Mouse (Mus musculus): ENCODE measurements around the gene 6030468B19Rik. TPM values are rescaled to one million over a fixed set of nuclear protein-coding genes. Genes with fewer than 3 reads are reported as not detected.
"Not testable (repeated sequence)": the region's sequence is repeated elsewhere in the genome, so short reads cannot be mapped to it uniquely, and the experiment has no call there.

The 6030468B19Rik gene
- polyA plus RNA-seq, 1 experiment from 2014 or later: 2.2 TPM

DNA sequence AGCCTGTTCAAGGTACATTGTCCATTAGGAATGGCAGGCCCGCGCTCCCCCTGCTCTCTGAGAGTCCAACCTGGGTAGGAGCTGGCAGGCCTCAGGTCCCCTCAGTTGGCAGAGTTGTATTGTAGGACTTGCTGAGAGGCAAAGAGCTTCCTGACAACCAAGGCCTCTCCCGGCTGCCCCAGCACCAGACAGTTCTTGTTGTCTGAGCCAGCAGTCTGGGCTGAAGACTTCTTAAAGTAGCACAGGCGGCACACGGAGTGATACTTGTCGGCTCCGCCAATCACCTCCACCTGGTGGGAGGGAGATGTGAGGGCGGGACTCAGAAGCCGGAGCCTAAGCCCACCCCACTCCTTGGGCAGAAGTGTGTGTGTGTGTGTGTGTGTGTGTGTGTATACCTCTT is 18.4 kb downstream of the 6030468B19Rik start:
- H3K9me3 ChIP-seq (replicated peaks); H3K27me3 ChIP-seq (ENCODE audit: low read depth, poor library complexity, severe bottlenecking); DNase-seq (ENCODE audit: low spot score); H3K4me3 ChIP-seq; H3K27ac ChIP-seq (replicated peaks): not testable (repeated sequence)
- peaks cover 12% of the 10 kb centered on the region for H3K4me1 ChIP-seq
- WGBS: 91% methylated on average over 9 of the region's 9 CpGs
- peaks cover 95% of the 10 kb centered on the region for H3K36me3 ChIP-seq

DNA sequence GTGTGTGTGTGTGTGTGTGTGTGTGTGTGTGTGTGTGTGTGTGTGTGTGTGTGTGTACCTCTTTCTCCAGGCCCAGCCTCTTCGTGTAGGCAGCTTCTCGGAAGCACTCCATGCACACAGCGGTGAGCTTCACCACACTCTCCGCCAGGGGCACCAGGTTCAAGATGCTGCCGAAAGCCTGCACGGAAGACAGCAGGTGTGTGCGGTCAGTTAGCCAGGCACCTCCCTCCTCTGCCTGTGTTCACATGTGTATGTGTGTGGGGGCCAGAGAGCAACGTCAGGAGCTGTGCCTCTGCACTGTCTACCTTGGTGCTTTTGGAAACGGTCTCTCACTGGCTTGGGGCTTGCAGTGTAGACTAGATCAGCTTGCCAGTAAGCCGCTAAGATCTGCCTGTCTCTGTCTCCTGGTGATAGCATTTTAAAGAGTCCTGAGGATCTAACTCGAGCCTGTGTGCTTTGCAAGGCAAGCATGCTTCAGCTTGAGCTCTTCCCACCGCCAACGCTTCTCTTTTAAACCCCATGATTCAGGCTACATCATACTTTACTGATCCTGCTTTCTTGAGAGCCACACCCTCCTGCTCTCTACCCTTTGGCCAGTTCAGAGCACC is 19.0 kb downstream of the 6030468B19Rik start:
- DNase-seq (ENCODE audit: low spot score): no peak
- Histone ChIP-seq H3K4me1 (0 out of 2 replicates have a peak, but pooled peaks cover 6% of the 10 kb centered on the region), H3K36me3 (peaks cover 99% of the 10 kb centered on the region), H3K27me3 (ENCODE audit: low read depth, poor library complexity, severe bottlenecking) (no peaks in the 10 kb centered on the region), H3K9me3 (replicated peaks) (no peaks in the 10 kb centered on the region), H3K4me3 (no peak overlapping the region), H3K27ac (replicated peaks) (no peak overlapping the region)
- WGBS: 91% methylated on average over 13 of the region's 13 CpGs

DNA sequence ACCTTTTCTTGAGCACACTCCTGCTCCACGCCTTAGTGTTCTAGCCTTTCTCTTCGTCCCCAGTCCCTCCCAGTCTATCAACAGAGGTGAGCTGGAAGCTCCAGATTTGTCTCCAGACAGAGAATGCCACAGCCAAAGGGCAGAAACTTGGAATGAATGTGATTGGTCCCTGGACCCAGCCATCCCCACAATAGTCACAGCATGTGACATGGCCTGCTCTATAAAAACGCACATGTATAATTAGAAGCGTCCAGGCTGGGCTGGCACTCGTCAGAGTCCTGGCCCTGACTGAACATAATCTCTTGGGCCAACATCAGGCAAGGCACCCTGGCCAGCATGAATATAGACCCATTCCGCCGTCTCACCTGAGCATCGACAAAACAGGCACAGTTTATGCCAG is 21.6 kb downstream of the 6030468B19Rik start:
- Histone ChIP-seq H3K27me3 (ENCODE audit: low read depth, poor library complexity, severe bottlenecking) (no peaks in the 10 kb centered on the region), H3K4me3 (no peak overlapping the region), H3K9me3 (replicated peaks) (no peaks in the 10 kb centered on the region), H3K36me3 (peaks cover 100% of the 10 kb centered on the region), H3K4me1 (peaks cover 12% of the 10 kb centered on the region), H3K27ac (replicated peaks) (no peak overlapping the region)
- WGBS: 87% methylated on average over 8 of the region's 8 CpGs
- no peak for DNase-seq (ENCODE audit: low spot score)

GRCm38 (mm10) chr11:117820173-117820572 is 22.7 kb downstream of the 6030468B19Rik start:
- no peak overlapping the region for H3K4me3 ChIP-seq
- no peak overlapping the region for H3K27ac ChIP-seq (replicated peaks)
- no peak for DNase-seq (ENCODE audit: low spot score)
- H3K27me3 ChIP-seq (ENCODE audit: low read depth, poor library complexity, severe bottlenecking): no peaks in the 10 kb centered on the region
- H3K36me3 ChIP-seq: peaks cover 91% of the 10 kb centered on the region
- H3K9me3 ChIP-seq (replicated peaks): no peaks in the 10 kb centered on the region
- H3K4me1 ChIP-seq: peaks cover 23% of the 10 kb centered on the region
- 96% methylated on average over 7 of the region's 7 CpGs for WGBS

- H3K4me3 ChIP-seq: no peak overlapping the region
- no peak for DNase-seq (ENCODE audit: low spot score)
- no peak overlapping the region for H3K27ac ChIP-seq (replicated peaks)
- no peaks in the 10 kb centered on the region for H3K9me3 ChIP-seq (replicated peaks)
- no peaks in the 10 kb centered on the region for H3K27me3 ChIP-seq (ENCODE audit: low read depth, poor library complexity, severe bottlenecking)
- 90% methylated on average over 9 of the region's 9 CpGs for WGBS
- H3K36me3 ChIP-seq: peaks cover 74% of the 10 kb centered on the region
- peaks cover 40% of the 10 kb centered on the region for H3K4me1 ChIP-seq
Measured at GRCm38 (mm10) chr11:117821868-117822267, 24.4 kb downstream of the 6030468B19Rik start.

DNA sequence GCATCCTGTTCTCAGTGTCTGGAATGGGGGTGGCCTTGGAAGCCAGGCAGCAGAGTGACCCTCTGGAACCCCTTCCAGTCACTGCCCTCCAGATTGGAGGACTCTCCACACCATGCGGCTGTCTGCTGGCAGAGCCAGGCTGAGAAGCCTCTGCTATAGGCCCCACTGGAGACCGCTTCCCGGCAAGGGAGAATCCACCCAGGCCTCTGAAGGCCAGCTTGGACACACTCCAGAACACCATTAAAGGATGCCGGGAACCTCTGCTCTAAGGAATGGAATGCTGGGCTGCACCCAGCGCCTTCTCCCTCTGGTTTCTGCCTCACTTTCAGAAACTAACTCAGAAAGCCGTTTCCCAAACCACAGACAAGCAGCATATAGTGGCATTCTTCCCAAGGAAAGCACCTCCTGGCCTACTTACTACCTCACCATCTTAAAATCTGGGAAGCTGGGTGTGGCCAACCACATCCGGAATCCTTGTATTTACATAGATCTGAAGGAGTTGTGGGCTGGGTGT is 25.3 kb downstream of the 6030468B19Rik start:
- WGBS: 94% methylated on average over 7 of the region's 7 CpGs
- Histone ChIP-seq H3K27me3 (ENCODE audit: low read depth, poor library complexity, severe bottlenecking) (no peaks in the 10 kb centered on the region), H3K36me3 (peaks cover 65% of the 10 kb centered on the region), H3K4me3 (no peak overlapping the region), H3K27ac (replicated peaks) (no peak overlapping the region), H3K4me1 (peaks cover 49% of the 10 kb centered on the region), H3K9me3 (replicated peaks) (no peaks in the 10 kb centered on the region)
- no peak for DNase-seq (ENCODE audit: low spot score)

- DNase-seq (ENCODE audit: low spot score): no peak
- peaks cover 52% of the 10 kb centered on the region for H3K4me1 ChIP-seq
- peaks cover 59% of the 10 kb centered on the region for H3K36me3 ChIP-seq
- H3K4me3 ChIP-seq: no peak overlapping the region
- H3K9me3 ChIP-seq (replicated peaks): no peaks in the 10 kb centered on the region
- H3K27me3 ChIP-seq (ENCODE audit: low read depth, poor library complexity, severe bottlenecking): no peaks in the 10 kb centered on the region
- no peak overlapping the region for H3K27ac ChIP-seq (replicated peaks)
- 94% methylated on average over 6 of the region's 6 CpGs for WGBS
Measured at GRCm38 (mm10) chr11:117823411-117823810, 26.0 kb downstream of the 6030468B19Rik start.

- Histone ChIP-seq H3K9me3 (replicated peaks) (no peaks in the 10 kb centered on the region), H3K27ac (replicated peaks) (peak overlapping the region; percentile 97), H3K36me3 (peaks cover 50% of the 10 kb centered on the region), H3K4me3 (peak overlapping the region; percentile 81), H3K27me3 (ENCODE audit: low read depth, poor library complexity, severe bottlenecking) (no peaks in the 10 kb centered on the region), H3K4me1 (peaks cover 57% of the 10 kb centered on the region)
- WGBS: 32% methylated on average over 23 of the region's 23 CpGs
- peak; percentile 83 for DNase-seq (ENCODE audit: low spot score)
Measured at GRCm38 (mm10) chr11:117824060-117824969, 26.9 kb downstream of the 6030468B19Rik start.

DNA sequence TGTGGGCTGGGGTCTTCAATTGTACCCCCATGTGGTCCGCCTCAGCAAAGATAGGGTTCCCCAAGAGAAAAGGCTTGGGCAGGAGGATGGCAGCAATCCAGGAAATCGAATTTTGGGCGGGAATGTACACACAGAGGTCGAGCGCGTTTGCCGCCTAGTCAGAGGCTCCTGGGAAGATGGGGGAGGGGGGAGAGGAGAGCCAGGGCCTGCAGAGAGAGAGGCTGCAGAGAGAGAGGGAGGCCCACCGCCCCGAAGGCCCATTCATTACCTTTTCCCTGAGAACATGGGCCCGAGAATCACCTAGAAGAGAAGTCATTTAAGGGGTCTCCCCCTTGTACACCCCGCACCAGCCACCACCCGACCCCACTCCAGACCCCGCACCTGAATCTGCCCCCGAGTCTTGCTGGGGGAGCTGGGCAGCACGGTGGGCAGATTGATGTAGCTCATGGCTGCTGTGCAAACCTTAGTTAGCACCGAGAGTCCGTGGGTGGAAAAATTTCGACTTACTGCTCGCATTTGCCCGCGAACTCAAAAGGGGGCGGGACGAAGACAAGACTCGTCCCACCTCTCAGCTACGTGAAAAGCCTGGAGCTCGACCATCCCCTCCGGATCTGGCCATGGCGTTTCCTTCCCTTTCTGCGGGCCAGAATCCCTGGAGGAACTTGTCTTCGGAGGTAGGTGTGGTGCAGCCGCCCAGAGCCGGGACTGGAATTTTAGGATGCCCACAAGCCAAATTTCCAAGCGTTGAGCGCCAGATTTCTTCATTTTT is 28.1 kb downstream of the 6030468B19Rik start, which contains the start of the genes Afmid and Tk1:
Afmid (plus strand) TSS at position 592 of the 769 bp plus-strand sequence.
Tk1 (minus strand) TSS at position 760 of the 769 bp plus-strand sequence.
- H3K27me3 ChIP-seq (ENCODE audit: low read depth, poor library complexity, severe bottlenecking): no peaks in the 10 kb centered on the region
- peaks cover 38% of the 10 kb centered on the region for H3K36me3 ChIP-seq
- WGBS: under 1% methylated on average over 34 of the region's 34 CpGs
- no peaks in the 10 kb centered on the region for H3K9me3 ChIP-seq (replicated peaks)
- peaks cover 54% of the 10 kb centered on the region for H3K4me1 ChIP-seq
- H3K4me3 ChIP-seq: peak within 1 kb of the TSS; percentile 81
- peak; percentile 84 for DNase-seq (ENCODE audit: low spot score)
- peak within 1 kb of the TSS; percentile 97 for H3K27ac ChIP-seq (replicated peaks)

GRCm38 (mm10) chr11:117826164-117826563 is 28.7 kb downstream of the 6030468B19Rik start:
- DNase-seq (ENCODE audit: low spot score): no peak

DNA sequence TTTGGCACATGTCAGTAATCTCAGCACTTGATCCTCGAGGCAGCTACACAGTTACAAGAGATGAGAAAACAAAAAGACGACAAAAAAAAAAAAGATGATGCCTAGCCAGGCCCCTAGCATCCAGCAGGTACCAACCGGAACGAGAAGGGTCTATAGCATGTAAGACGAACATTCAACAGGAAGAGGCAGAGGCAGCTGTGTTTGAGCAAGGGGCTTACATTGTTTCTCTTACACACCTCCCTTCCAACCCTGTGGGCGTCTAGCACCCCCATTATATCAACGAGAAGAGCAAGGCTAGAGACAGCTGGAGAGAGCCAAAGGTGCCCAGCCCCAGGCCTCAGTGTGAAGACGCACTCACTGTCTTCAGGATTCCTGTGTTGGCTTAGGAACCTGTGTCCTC is 29.5 kb downstream of the 6030468B19Rik start:
- Histone ChIP-seq H3K27ac (replicated peaks) (peak overlapping the region; percentile 97), H3K4me1 (peaks cover 59% of the 10 kb centered on the region)

More at GRCm38 (mm10) chr11:117826164-117826563, 28.7 kb downstream of the 6030468B19Rik start:
- H3K4me3 ChIP-seq: peak overlapping the region; percentile 81
- H3K27ac ChIP-seq (replicated peaks): peak overlapping the region; percentile 97
- 15% methylated on average over 5 of the region's 5 CpGs for WGBS
- H3K36me3 ChIP-seq: peaks cover 31% of the 10 kb centered on the region
- peaks cover 54% of the 10 kb centered on the region for H3K4me1 ChIP-seq
- H3K27me3 ChIP-seq (ENCODE audit: low read depth, poor library complexity, severe bottlenecking): no peaks in the 10 kb centered on the region
- H3K9me3 ChIP-seq (replicated peaks): no peaks in the 10 kb centered on the region

DNA sequence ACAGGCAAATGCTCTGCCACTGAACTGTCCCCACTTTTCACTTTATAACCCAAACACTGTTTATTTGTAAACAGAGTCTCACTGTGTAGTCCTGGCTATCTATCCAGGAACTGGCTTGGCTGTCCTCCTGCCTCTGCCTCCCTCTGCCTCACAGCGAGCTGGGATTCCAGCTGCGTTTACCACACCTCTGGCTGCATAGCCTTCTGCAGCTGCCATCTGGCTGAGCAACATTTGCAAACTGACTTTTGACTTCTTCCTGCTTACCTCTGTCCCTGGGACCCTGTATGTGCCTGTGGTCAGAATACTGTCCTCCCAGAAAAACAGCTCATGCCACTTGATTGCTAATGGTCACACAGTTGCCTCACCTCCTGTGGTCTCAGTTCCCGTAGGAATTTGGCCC is 29.9 kb downstream of the 6030468B19Rik start:
- Histone ChIP-seq H3K9me3 (replicated peaks) (no peaks in the 10 kb centered on the region), H3K4me3 (no peak overlapping the region), H3K36me3 (peaks cover 19% of the 10 kb centered on the region), H3K27me3 (ENCODE audit: low read depth, poor library complexity, severe bottlenecking) (no peaks in the 10 kb centered on the region), H3K27ac (replicated peaks) (0 out of 2 replicates have a peak overlapping the region, but pooled peaks have one; percentile 13), H3K4me1 (peaks cover 64% of the 10 kb centered on the region)
- DNase-seq (ENCODE audit: low spot score): no peak
- 76% methylated on average over 3 of the region's 3 CpGs for WGBS

More for the DNA sequence above, 29.5 kb downstream of the 6030468B19Rik start:
- no peak for DNase-seq (ENCODE audit: low spot score)
- H3K4me3 ChIP-seq: peak overlapping the region; percentile 81; the same call in 1 of the 2 replicates
- peaks cover 24% of the 10 kb centered on the region for H3K36me3 ChIP-seq
- 81% methylated on average over 8 of the region's 8 CpGs for WGBS
- no peaks in the 10 kb centered on the region for H3K27me3 ChIP-seq (ENCODE audit: low read depth, poor library complexity, severe bottlenecking)
- H3K9me3 ChIP-seq (replicated peaks): no peaks in the 10 kb centered on the region

Data from midbrain, embryonic 10.5 days (tissue).